Mouse (Mus musculus) layer of hippocampus, adult 9-10 months (tissue): Measurements from ENCODE around the gene Taok2.
"Not testable (repeated sequence)": the region's sequence is repeated elsewhere in the genome, so short reads cannot be mapped to it uniquely, and the experiment has no call there.

Experiments
- DNase-seq: peaks from one replicate; pipeline ENCODE4 v3.0.0; 2022; ENCODE audit warnings: low spot score

Gene Taok2

GRCm38 (mm10) chr7:126884286-126885164, at the start of gene Taok2:
Taok2 (minus strand) TSS chr7:126884703.
- DNase-seq = peak; percentile 90

- DNase-seq = no peak
These were observed 48.1 kb upstream of the Taok2 start for GRCm38 (mm10) chr7:126932652-126933051.

- DNase-seq = no peak
These were observed 44.5 kb upstream of the Taok2 start for GRCm38 (mm10) chr7:126929046-126929445.

GRCm38 (mm10) chr7:126928384-126929037, 44.0 kb upstream of the Taok2 start, which contains the start of gene Kctd13:
Kctd13 (plus strand) TSS chr7:126928879.
- DNase-seq = no peak

GRCm38 (mm10) chr7:126926299-126926698, 41.8 kb upstream of the Taok2 start:
- no peak for DNase-seq

- no peak for DNase-seq
These were observed 39.5 kb upstream of the Taok2 start for GRCm38 (mm10) chr7:126923999-126924398.

GRCm38 (mm10) chr7:126922624-126923060, 38.1 kb upstream of the Taok2 start, which contains the start of gene Tmem219:
Tmem219 (minus strand) TSS chr7:126922917.
- DNase-seq = no peak

- no peak for DNase-seq
These were observed 37.1 kb upstream of the Taok2 start for GRCm38 (mm10) chr7:126921563-126921962.

GRCm38 (mm10) chr7:126919973-126920372, 35.5 kb upstream of the Taok2 start:
- no peak for DNase-seq

- DNase-seq = not testable (repeated sequence)
These were observed 33.9 kb upstream of the Taok2 start for GRCm38 (mm10) chr7:126918356-126918755.

GRCm38 (mm10) chr7:126914844-126915243, 30.3 kb upstream of the Taok2 start:
- no peak for DNase-seq

GRCm38 (mm10) chr7:126905590-126905989, 21.1 kb upstream of the Taok2 start:
- DNase-seq = no peak

- not testable (repeated sequence) for DNase-seq
These were observed 15.3 kb upstream of the Taok2 start for GRCm38 (mm10) chr7:126899781-126900180.

GRCm38 (mm10) chr7:126898102-126898990, 13.8 kb upstream of the Taok2 start:
- peak; percentile 75 for DNase-seq

- DNase-seq = no peak
These were observed 13.0 kb upstream of the Taok2 start for GRCm38 (mm10) chr7:126897390-126898101.

- no peak for DNase-seq
These were observed 12.4 kb upstream of the Taok2 start for GRCm38 (mm10) chr7:126896912-126897311.

- no peak for DNase-seq
These were observed 4.3 kb upstream of the Taok2 start for GRCm38 (mm10) chr7:126888852-126889251.

- no peak for DNase-seq
These were observed 2.8 kb upstream of the Taok2 start for GRCm38 (mm10) chr7:126887281-126887680.

GRCm38 (mm10) chr7:126883731-126884181, 747 bp downstream of the Taok2 start:
- no peak for DNase-seq

GRCm38 (mm10) chr7:126881040-126881439, 3.5 kb downstream of the Taok2 start:
- no peak for DNase-seq

- no peak for DNase-seq
These were observed 7.3 kb downstream of the Taok2 start for GRCm38 (mm10) chr7:126877239-126877638.
